Mouse (Mus musculus) colon, adult 2 months (tissue): ENCODE measurements around the gene Cfap74. TPM values are rescaled to one million over a fixed set of nuclear protein-coding genes. Genes with fewer than 3 reads are reported as not detected.

ENCODE experiments used
- polyA plus RNA-seq: library from polyadenylated mRNA; depleted of rRNA; stranded (reverse); fragments of >200 nt; gene quantifications from 2 replicates; pipeline ENCODE4 v1.2.3, GENCODE M21; 2012; rRNA removed

The Cfap74 gene
- 0.49 and 1.0 TPM in 2 replicates for polyA plus RNA-seq

DNA sequence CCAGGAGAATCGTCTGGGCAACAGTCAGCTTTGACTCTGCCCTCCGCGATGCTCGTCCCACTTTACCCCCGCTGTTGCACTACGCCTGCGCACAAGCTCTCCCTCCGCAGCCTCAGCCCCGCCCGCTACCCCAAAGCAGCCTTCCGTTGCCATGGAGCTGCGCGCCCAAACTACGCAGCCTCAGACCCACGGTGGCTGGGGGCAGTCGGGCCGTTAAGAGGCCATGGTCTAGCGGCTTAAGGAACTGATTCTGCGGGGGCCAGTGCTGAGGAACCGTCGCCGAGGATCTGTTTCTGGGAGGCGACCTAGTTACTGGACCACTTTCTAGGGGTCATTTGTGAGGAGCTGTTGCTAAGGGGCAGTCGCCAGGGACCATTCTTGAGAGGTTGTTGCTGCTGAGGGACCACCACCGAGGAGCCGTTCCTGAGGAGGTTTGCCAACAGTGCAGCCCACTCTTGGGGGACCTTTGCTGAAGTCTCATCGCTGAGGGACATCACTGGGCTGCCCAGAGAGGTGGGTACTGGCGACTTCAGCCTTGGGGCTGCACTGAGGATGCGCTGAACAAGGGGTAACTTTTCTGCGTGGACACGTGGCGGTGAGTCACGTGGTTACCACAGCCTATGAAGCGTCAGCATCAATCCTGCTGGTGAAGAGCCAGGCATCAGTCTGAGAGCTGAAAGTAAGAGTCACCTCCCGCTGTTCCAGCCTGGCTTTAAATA, at the start of gene Cfap74:
Gene Cfap74 (plus strand): TSS at position 133 of the 719 bp plus-strand sequence.

DNA sequence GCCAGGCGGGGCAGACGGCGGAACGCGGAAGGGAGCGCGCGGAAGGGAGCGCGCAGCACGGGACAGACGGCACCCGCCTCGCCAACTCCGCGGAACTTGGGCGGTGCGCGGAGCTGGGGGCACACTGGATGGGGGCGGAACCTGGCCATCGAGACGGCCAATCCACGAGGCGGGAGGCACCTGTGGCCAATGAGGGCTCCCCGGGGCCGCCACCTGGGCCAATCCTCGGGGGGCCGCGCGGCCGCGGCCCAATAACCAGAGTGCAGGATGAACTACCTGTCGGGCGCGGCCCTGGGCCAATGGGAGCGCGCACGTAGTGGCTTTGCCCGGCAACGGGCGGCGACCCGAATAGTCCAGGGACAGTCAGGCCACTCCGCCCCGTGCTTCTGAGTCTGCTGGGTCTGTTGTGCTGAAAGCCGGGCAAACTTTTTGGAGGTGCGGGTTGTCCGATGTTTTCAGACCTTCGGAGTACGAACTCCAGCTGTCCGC, 47.6 kb upstream of the Cfap74 start, which contains the start of gene Prkcz:
Gene Prkcz (minus strand): TSS at position 59 of the 489 bp plus-strand sequence.

DNA sequence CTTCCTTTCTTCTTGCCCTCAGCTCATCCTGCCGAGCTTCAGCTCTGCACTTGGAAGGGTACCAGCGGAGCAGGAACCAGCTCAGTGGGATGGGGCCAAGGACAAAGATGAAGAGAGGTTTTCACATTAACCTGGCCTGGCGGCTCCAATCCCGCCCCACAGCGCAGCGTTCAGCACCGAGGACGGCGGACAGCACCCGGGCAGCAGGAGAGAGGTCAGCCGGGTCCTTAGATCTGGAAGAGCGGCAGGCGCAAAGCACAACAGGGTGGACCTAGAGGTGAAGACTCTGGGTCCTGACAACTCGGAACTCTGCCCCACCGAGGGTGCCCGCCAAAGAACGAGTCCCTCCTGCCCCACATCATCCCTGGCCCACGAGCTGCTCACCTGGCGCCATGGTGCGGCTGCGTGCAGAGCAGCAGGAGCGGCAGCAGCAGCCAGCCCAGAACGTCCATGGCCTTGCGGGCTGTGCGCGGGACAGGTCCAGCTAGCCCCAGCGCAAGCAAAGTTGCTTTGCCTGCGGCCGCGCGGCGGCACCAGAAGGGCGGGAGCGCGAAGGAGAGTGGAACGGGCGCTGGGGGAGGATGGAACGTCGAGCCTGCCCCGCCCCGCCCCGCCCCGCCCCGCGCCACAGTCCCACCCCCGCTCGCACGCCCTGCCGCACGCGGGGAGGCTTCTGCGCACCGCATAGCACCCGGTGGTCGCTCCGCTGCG, 11.3 kb upstream of the Cfap74 start, which contains the start of gene Gabrd:
Gene Gabrd (minus strand): TSS at position 602 of the 711 bp plus-strand sequence.

DNA sequence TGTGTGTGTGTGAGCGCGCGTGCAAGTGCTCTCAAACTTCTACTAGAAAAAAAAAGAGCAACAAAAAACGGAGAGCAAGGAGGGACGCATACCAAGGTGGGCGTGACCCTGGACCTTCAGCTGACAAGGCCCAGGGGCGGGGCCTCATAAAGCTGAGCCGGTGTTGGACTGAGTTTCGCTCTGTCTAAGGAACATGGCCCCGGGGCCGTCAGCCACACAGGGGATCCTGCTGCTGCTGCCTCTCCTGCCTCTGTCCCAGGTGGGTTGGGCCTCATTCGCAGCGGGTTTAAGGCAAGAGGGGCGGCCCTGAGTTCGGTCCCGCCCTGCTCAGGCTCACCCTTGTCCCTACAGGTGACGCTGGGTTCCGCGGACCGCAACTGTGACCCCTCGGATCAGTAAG, 60.0 kb downstream of the Cfap74 start, which contains the start of gene Tmem52:
Gene Tmem52 (plus strand): TSS at position 163 of the 400 bp plus-strand sequence.

DNA sequence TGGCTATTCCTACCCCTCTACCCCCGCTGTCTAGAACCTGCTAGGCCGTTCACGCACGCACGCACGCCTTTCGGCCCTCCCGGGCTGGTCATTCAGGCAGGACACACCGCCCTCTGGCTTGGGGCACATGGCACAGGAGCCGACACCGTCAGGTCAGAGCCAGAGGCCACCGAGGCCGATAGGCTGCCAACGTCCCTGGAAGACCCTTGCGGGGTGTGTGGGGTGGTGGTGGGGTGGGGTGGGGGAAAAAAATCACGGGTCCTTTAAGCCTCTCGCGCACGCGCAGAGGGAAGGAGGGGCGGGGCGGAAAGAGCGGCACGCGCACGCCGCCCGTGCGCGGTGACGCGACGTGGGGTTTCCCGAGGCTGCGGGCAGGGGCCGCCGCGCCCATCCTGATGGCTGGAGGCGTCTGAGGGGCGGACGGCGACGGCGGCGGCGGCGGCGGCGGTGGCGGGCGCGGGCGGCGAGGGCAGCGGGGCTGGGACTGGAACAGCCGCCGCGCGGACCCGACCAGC, 82.1 kb downstream of the Cfap74 start, which contains the start of gene Gnb1:
Gene Gnb1 (plus strand): TSS at position 372 of the 515 bp plus-strand sequence.

Other genes with a start within 250 kb of the Cfap74 start
- 59.2 and 61.8 TPM in 2 replicates for gene Ski, start 186.6 kb upstream of the Cfap74 start, polyA plus RNA-seq
- gene Faap20, start 159.4 kb upstream of the Cfap74 start, polyA plus RNA-seq, result 43.9 and 61.0 TPM in 2 replicates
- gene Prkcz, start 47.8 kb upstream of the Cfap74 start, polyA plus RNA-seq, result 50.9 and 52.5 TPM in 2 replicates
- gene Gabrd, start 11.1 kb upstream of the Cfap74 start, polyA plus RNA-seq, result 0.32 and 1.7 TPM in 2 replicates
- gene Tmem52, start 59.9 kb downstream of the Cfap74 start, polyA plus RNA-seq, result 3.4 and 4.0 TPM in 2 replicates
- gene Gnb1, start 82.2 kb downstream of the Cfap74 start, polyA plus RNA-seq, result 543 and 624 TPM in 2 replicates
- 145 and 155 TPM in 2 replicates for gene Nadk, start 153.2 kb downstream of the Cfap74 start, polyA plus RNA-seq
- 4.9 and 7.6 TPM in 2 replicates for gene Slc35e2, start 192.2 kb downstream of the Cfap74 start, polyA plus RNA-seq
- gene Cdk11b, start 215.7 kb downstream of the Cfap74 start, polyA plus RNA-seq, result 17.2 and 18.7 TPM in 2 replicates
- not detected in 2 replicates for gene Gm10563, start 236.2 kb downstream of the Cfap74 start, polyA plus RNA-seq
- 43.5 and 50.1 TPM in 2 replicates for gene Mmp23, start 244.2 kb downstream of the Cfap74 start, polyA plus RNA-seq